In genomic region chr2:121153100-121153499, GRCm38 (mm10) we compare ENCODE assay signal across 20 mouse cellular contexts. TPM values are rescaled to one million over a fixed set of nuclear protein-coding genes. Genes with fewer than 3 reads are reported as not detected.
A peak's percentile ranks its signal among the peaks of the same experiment; 100 is the strongest.
DNase-seq lines count a peak whose midpoint lies in the region; ATAC-seq and TF ChIP-seq lines count a peak whose summit lies in the region.
"Had no signal": no experiment of that assay in that cellular context is flagged by ENCODE, and none has a peak within 500 bp of the region (broad histone marks: within the 10 kb centered on the region; RNA-seq: fewer than 3 reads in every experiment).

No protein-coding gene starts in this region.

- H3K4me1 ChIP-seq in kidney, postnatal 0 days (replicated peaks; ENCODE audit: insufficient read depth, low read length), result no peaks in the 10 kb centered on the region
- H3K4me1 ChIP-seq in kidney, embryonic 16.5 days (ENCODE audit: insufficient read depth, low read length), result no peaks in the 10 kb centered on the region
- H3K4me1 ChIP-seq: embryonic facial prominence, embryonic 15.5 days; liver, embryonic 15.5 days; stomach, embryonic 15.5 days had no signal

- H3K27ac ChIP-seq in kidney, postnatal 0 days, result no peak overlapping the region
- H3K27ac ChIP-seq in kidney, embryonic 16.5 days (ENCODE audit: low read length), result no peak overlapping the region
- H3K27ac ChIP-seq: embryonic facial prominence, embryonic 15.5 days; liver, embryonic 15.5 days; stomach, embryonic 15.5 days had no signal

- H3K36me3 ChIP-seq in kidney, postnatal 0 days (ENCODE audit: insufficient read depth, low read length), result peaks cover 26% of the 10 kb centered on the region; the same call in 1 of the 2 replicates
- H3K36me3 ChIP-seq in kidney, embryonic 16.5 days (ENCODE audit: insufficient read depth, low read length), result peaks cover 23% of the 10 kb centered on the region

- TF ChIP-seq CTCF in kidney, postnatal 0 days (IDR thresholded peaks at IDR 0.05; ENCODE audit: low read depth), result peak; percentile 51

- no peak for ATAC-seq in CD4-positive, CD25-positive, alpha-beta regulatory T cell, adult 4 months
- ATAC-seq in kidney, postnatal 0 days (replicated peaks; ENCODE audit: low FRiP score, low read depth), result no peak
- no peak for ATAC-seq in kidney, embryonic 16.5 days (ENCODE audit: low FRiP score, low TSS enrichment)
- ATAC-seq: forebrain, embryonic 14.5 days had no signal

- peak; percentile 41 for DNase-seq in CD4-positive, CD25-positive, alpha-beta regulatory T cell, adult 2 months (ENCODE audit: low read depth, low spot score)
- no peak for DNase-seq in kidney, postnatal 0 days (ENCODE audit: low spot score)
- DNase-seq in A20 (ENCODE audit: low read depth, low spot score), result peak; percentile 35
- DNase-seq in ZHBTc4 (ENCODE audit: low read depth, low spot score), result peak; percentile 67
- no peak for DNase-seq in cerebellum, postnatal 36 days
- DNase-seq in testis, postnatal 14 days (ENCODE audit: low spot score), result no peak
- DNase-seq: adrenal gland, adult 8-10 months; cerebellum, postnatal 25 days; kidney, adult 8-10 months; layer of hippocampus, adult 9-11 months; thymus, postnatal 4 days had no signal

- H3K4me2 ChIP-seq in kidney, postnatal 0 days (ENCODE audit: low read length), result no peak overlapping the region
- no peak overlapping the region for H3K4me2 ChIP-seq in kidney, embryonic 16.5 days (replicated peaks; ENCODE audit: low read depth, low read length)
- H3K4me2 ChIP-seq: embryonic facial prominence, embryonic 15.5 days; heart, embryonic 11.5 days; liver, embryonic 15.5 days; stomach, embryonic 15.5 days had no signal

- no peak overlapping the region for H3K4me3 ChIP-seq in kidney, postnatal 0 days (replicated peaks; ENCODE audit: low read depth, low read length)
- H3K4me3 ChIP-seq in kidney, embryonic 16.5 days (ENCODE audit: low read length), result no peak overlapping the region
- H3K4me3 ChIP-seq: embryonic facial prominence, embryonic 15.5 days; liver, embryonic 15.5 days; stomach, embryonic 15.5 days had no signal

- H3K9ac ChIP-seq in kidney, postnatal 0 days (ENCODE audit: low read depth, low read length), result no peak overlapping the region
- no peak overlapping the region for H3K9ac ChIP-seq in kidney, embryonic 16.5 days (replicated peaks; ENCODE audit: low read length)
- H3K9ac ChIP-seq: embryonic facial prominence, embryonic 15.5 days; liver, embryonic 15.5 days; stomach, embryonic 15.5 days had no signal

- no peaks in the 10 kb centered on the region for H3K27me3 ChIP-seq in kidney, postnatal 0 days (ENCODE audit: insufficient read depth, low read length)
- no peaks in the 10 kb centered on the region for H3K27me3 ChIP-seq in kidney, embryonic 16.5 days (ENCODE audit: insufficient read depth, low read length)
- H3K27me3 ChIP-seq: embryonic facial prominence, embryonic 15.5 days; liver, embryonic 15.5 days; stomach, embryonic 15.5 days had no signal

- H3K9me3 ChIP-seq in kidney, postnatal 0 days (replicated peaks; ENCODE audit: low read length), result no peaks in the 10 kb centered on the region
- no peaks in the 10 kb centered on the region for H3K9me3 ChIP-seq in kidney, embryonic 16.5 days (ENCODE audit: low read length)
- H3K9me3 ChIP-seq: embryonic facial prominence, embryonic 15.5 days; liver, embryonic 15.5 days; stomach, embryonic 15.5 days had no signal

- 93% methylated on average over 3 of the region's 3 CpGs for WGBS in kidney, postnatal 0 days
- 86% methylated on average over 3 of the region's 3 CpGs for WGBS in kidney, embryonic 16.5 days

RNA-seq across cellular contexts. Expression of gene Lcmt2, which starts 12.6 kb away (rescaled TPM):
- 10 to 100 TPM in 1 of 2 experiments, 1 to 10 TPM in 1; 6.7 to 12.3 TPM for polyA plus RNA-seq in CD4-positive, CD25-positive, alpha-beta regulatory T cell, adult 4 months (2017; shearing (Covaris generic))
- 26.7 and 28.4 TPM in 2 replicates for polyA plus RNA-seq in kidney, postnatal 0 days (2015; fragmentation: Nextera tagmentation; extraction: Ambion mirVana)
- polyA plus RNA-seq in kidney, embryonic 16.5 days (2015; fragmentation: Nextera tagmentation; extraction: Ambion mirVana), result 26.3 and 28.4 TPM in 2 replicates

RNA-seq across cellular contexts. Expression of gene Adal, which starts 12.9 kb away (rescaled TPM):
- 10 to 100 TPM; 15.3 to 25.7 TPM for polyA plus RNA-seq in CD4-positive, CD25-positive, alpha-beta regulatory T cell, adult 4 months (2017; shearing (Covaris generic))
- polyA plus RNA-seq in kidney, postnatal 0 days (2015; fragmentation: Nextera tagmentation; extraction: Ambion mirVana), result 21.1 and 21.2 TPM in 2 replicates
- polyA plus RNA-seq in kidney, embryonic 16.5 days (2015; fragmentation: Nextera tagmentation; extraction: Ambion mirVana), result 23.9 and 26.2 TPM in 2 replicates

RNA-seq across cellular contexts. Expression of gene Tubgcp4, which starts 17.4 kb away (rescaled TPM):
- polyA plus RNA-seq in CD4-positive, CD25-positive, alpha-beta regulatory T cell, adult 4 months (2017; shearing (Covaris generic)), result 100 to 1,000 TPM in 1 of 2 experiments, 10 to 100 TPM in 1; 92.2 to 131 TPM
- polyA plus RNA-seq in kidney, postnatal 0 days (2015; fragmentation: Nextera tagmentation; extraction: Ambion mirVana), result 27.6 and 29.2 TPM in 2 replicates
- 56.9 and 69.4 TPM in 2 replicates for polyA plus RNA-seq in kidney, embryonic 16.5 days (2015; fragmentation: Nextera tagmentation; extraction: Ambion mirVana)

RNA-seq across cellular contexts. Expression of gene Zscan29, which starts 17.8 kb away (rescaled TPM):
- polyA plus RNA-seq in CD4-positive, CD25-positive, alpha-beta regulatory T cell, adult 4 months (2017; shearing (Covaris generic)), result 10 to 100 TPM; 30.4 to 44.1 TPM
- 10.6 and 10.8 TPM in 2 replicates for polyA plus RNA-seq in kidney, postnatal 0 days (2015; fragmentation: Nextera tagmentation; extraction: Ambion mirVana)
- 12.1 and 15.6 TPM in 2 replicates for polyA plus RNA-seq in kidney, embryonic 16.5 days (2015; fragmentation: Nextera tagmentation; extraction: Ambion mirVana)

RNA-seq across cellular contexts. Expression of gene Tgm7, which starts 43.5 kb away (rescaled TPM):
- under 1 TPM in 1 of 2 experiments, not detected in 1; 0.30 TPM for polyA plus RNA-seq in CD4-positive, CD25-positive, alpha-beta regulatory T cell, adult 4 months (2017; shearing (Covaris generic))
- 0.43 and 0.66 TPM in 2 replicates for polyA plus RNA-seq in kidney, postnatal 0 days (2015; fragmentation: Nextera tagmentation; extraction: Ambion mirVana)
- polyA plus RNA-seq in kidney, embryonic 16.5 days (2015; fragmentation: Nextera tagmentation; extraction: Ambion mirVana), result 0.28 and 0.30 TPM in 2 replicates
- polyA plus RNA-seq: embryonic facial prominence, embryonic 15.5 days; forebrain, embryonic 14.5 days; heart, embryonic 11.5 days; hindbrain, embryonic 11.5 days; liver, embryonic 15.5 days; neural tube, embryonic 14.5 days had no signal

Comparison
In these comparisons a context has a peak if more than half of its experiments do, and no peak if none do; other contexts are left out.
1. DNase-seq: peak in CD4-positive, CD25-positive, alpha-beta regulatory T cell, adult 2 months (single experiment), A20 (single experiment) and ZHBTc4 (single experiment); none in kidney, postnatal 0 days (single experiment), cerebellum, postnatal 36 days (0 of 2) and testis, postnatal 14 days (single experiment).